Mouse (Mus musculus): Measurements from ENCODE around the gene Uck2. TPM values are rescaled to one million over a fixed set of nuclear protein-coding genes. Genes with fewer than 3 reads are reported as not detected.

Gene Uck2
- polyA plus RNA-seq, 1 experiment from 2014 or later, result 138 TPM

DNA sequence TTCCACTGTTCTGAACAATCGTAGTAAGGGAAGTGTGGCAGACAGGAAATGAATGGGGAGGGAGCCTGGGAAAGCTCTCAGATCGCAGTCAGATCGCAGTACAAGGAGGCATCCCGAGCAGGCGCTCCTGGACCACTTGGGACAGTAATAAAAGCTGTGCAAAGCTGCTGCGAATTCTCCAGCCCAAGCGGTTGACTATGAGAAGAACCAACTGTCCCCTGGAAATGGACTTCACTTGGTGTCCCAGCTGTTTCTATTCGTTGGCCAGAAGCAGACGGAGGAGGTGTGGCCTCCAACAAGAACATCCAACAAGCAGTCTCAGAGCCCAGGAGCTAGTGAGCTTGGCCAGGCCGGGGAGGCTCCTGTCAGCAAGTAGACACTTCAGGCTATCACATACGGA lies 7.3 kb upstream of the Uck2 start:
- 23% methylated on average over 11 of the region's 11 CpGs for WGBS
- H3K4me1 ChIP-seq, result peaks cover 30% of the 10 kb centered on the region
- H3K9me3 ChIP-seq (replicated peaks), result no peaks in the 10 kb centered on the region
- DNase-seq (ENCODE audit: low spot score), result no peak
- peak overlapping the region; percentile 42; the same call in 1 of the 2 replicates for H3K27ac ChIP-seq
- H3K4me3 ChIP-seq, result peak overlapping the region; percentile 27; the same call in 1 of the 2 replicates
- no peaks in the 10 kb centered on the region for H3K36me3 ChIP-seq
- H3K27me3 ChIP-seq (ENCODE audit: low read depth, poor library complexity, severe bottlenecking), result peaks cover 22% of the 10 kb centered on the region

DNA sequence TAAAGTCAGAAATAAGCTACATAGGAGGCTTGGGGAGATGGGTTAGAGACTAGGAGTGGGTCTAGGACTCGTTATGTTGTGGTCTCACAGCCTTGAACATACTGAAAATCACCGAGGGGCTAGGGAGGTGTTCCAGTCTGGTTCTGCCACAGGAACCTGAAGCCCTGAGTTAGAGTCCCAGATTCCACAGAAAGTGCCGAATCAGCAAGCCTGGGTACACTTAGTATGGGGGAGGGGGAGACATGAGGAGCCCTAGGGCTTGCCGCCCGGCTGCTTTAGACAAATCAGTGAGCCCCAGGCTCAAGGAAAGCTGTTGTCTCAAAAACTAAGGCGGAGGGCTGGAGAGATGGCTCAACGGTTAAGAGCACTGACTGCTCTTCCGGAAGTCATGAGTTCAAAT lies 6.5 kb upstream of the Uck2 start:
- WGBS, result 78% methylated on average over 8 of the region's 8 CpGs
- no peaks in the 10 kb centered on the region for H3K9me3 ChIP-seq (replicated peaks)

DNA sequence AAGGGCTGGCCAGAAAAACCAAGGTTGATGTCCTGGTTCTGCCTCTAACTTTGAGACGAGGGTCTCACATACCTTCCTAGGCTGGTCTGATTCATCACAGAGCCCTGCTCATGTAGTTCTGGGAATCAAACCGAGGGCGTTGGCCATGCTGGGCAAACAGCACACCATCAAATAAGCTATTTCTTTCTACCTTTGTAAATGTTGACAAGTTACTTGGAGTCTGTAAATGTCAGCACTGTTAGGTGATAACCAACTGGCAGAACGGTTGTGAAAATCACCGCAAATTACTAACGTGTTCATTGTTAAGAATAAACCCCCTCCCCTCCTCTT lies 5.1 kb upstream of the Uck2 start:
- H3K27ac ChIP-seq, result no peak overlapping the region
- H3K4me3 ChIP-seq, result peak overlapping the region; percentile 19
- 35% methylated on average over 6 of the region's 6 CpGs for WGBS
- H3K4me1 ChIP-seq, result peaks cover 26% of the 10 kb centered on the region
- H3K9me3 ChIP-seq (replicated peaks), result no peaks in the 10 kb centered on the region
- DNase-seq (ENCODE audit: low spot score), result no peak
- H3K27me3 ChIP-seq (ENCODE audit: low read depth, poor library complexity, severe bottlenecking), result peaks cover 28% of the 10 kb centered on the region
- H3K36me3 ChIP-seq, result no peaks in the 10 kb centered on the region

More for the DNA sequence above, 6.5 kb upstream of the Uck2 start:
- Histone ChIP-seq H3K4me3 (no peak overlapping the region), H3K4me1 (peaks cover 29% of the 10 kb centered on the region), H3K27me3 (ENCODE audit: low read depth, poor library complexity, severe bottlenecking) (peaks cover 28% of the 10 kb centered on the region), H3K27ac (no peak overlapping the region), H3K36me3 (no peaks in the 10 kb centered on the region)
- DNase-seq (ENCODE audit: low spot score), result no peak

GRCm38 (mm10) chr1:167289567-167290262 lies 4.6 kb upstream of the Uck2 start:
- WGBS, result 8% methylated on average over 11 of the region's 11 CpGs
- Histone ChIP-seq H3K9me3 (replicated peaks) (no peaks in the 10 kb centered on the region), H3K4me1 (peaks cover 29% of the 10 kb centered on the region), H3K27me3 (ENCODE audit: low read depth, poor library complexity, severe bottlenecking) (peaks cover 28% of the 10 kb centered on the region), H3K36me3 (no peaks in the 10 kb centered on the region), H3K27ac (no peak overlapping the region), H3K4me3 (peak overlapping the region; percentile 19)
- DNase-seq (ENCODE audit: low spot score), result no peak

GRCm38 (mm10) chr1:167288665-167289538 lies 3.8 kb upstream of the Uck2 start:
- Histone ChIP-seq H3K36me3 (no peaks in the 10 kb centered on the region), H3K27me3 (ENCODE audit: low read depth, poor library complexity, severe bottlenecking) (peaks cover 28% of the 10 kb centered on the region), H3K9me3 (replicated peaks) (no peaks in the 10 kb centered on the region), H3K4me3 (no peak overlapping the region), H3K4me1 (peaks cover 29% of the 10 kb centered on the region), H3K27ac (no peak overlapping the region)
- DNase-seq (ENCODE audit: low spot score), result no peak
- 50% methylated on average over 11 of the region's 11 CpGs for WGBS

GRCm38 (mm10) chr1:167287156-167287555 lies 2.0 kb upstream of the Uck2 start:
- Histone ChIP-seq H3K27ac (no peak overlapping the region), H3K4me1 (peaks cover 35% of the 10 kb centered on the region), H3K27me3 (ENCODE audit: low read depth, poor library complexity, severe bottlenecking) (peaks cover 28% of the 10 kb centered on the region), H3K4me3 (no peak overlapping the region), H3K9me3 (replicated peaks) (no peaks in the 10 kb centered on the region), H3K36me3 (peaks cover 1% of the 10 kb centered on the region; the same call in 1 of the 2 replicates)
- DNase-seq (ENCODE audit: low spot score), result no peak
- WGBS, result 93% methylated on average over 5 of the region's 5 CpGs

DNA sequence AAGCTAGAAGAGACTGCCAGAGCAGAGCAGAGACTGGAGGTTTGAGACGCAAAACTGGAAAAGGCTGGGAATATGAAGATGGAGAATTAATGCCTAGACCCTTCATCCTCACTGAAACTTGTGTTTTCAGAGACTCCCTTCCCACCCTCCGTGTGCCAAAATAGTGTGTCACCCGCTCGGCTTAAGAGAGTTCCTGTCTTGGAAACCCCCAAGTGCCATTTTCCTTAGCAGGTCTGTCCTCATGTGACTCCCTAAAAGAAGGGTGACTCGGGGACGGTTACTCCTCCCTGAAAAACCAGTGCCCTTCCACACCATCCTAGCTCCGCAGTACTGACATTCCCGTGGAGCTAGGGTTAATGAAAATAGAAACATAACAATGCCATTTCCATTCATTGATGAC lies 236 bp upstream of the Uck2 start:
- Histone ChIP-seq H3K27me3 (ENCODE audit: low read depth, poor library complexity, severe bottlenecking) (peaks cover 27% of the 10 kb centered on the region), H3K4me3 (peak overlapping the region; percentile 98), H3K36me3 (peaks cover 12% of the 10 kb centered on the region), H3K9me3 (replicated peaks) (no peaks in the 10 kb centered on the region), H3K27ac (peak overlapping the region; percentile 99), H3K4me1 (peaks cover 38% of the 10 kb centered on the region)
- WGBS, result 2% methylated on average over 8 of the region's 8 CpGs
- no peak for DNase-seq (ENCODE audit: low spot score)

- peaks cover 37% of the 10 kb centered on the region for H3K4me1 ChIP-seq
Observed at GRCm38 (mm10) chr1:167284837-167285319, 242 bp downstream of the Uck2 start.

GRCm38 (mm10) chr1:167284258-167284836 lies 773 bp downstream of the Uck2 start:
- H3K4me1 ChIP-seq, result peaks cover 32% of the 10 kb centered on the region
- H3K27me3 ChIP-seq (ENCODE audit: low read depth, poor library complexity, severe bottlenecking), result peaks cover 17% of the 10 kb centered on the region
- peak; percentile 89 for DNase-seq (ENCODE audit: low spot score)
- H3K9me3 ChIP-seq (replicated peaks), result no peaks in the 10 kb centered on the region
- H3K36me3 ChIP-seq, result peaks cover 20% of the 10 kb centered on the region
- H3K4me3 ChIP-seq, result peak overlapping the region; percentile 98
- H3K27ac ChIP-seq, result peak overlapping the region; percentile 99
- under 1% methylated on average over 73 of the region's 73 CpGs for WGBS

More at GRCm38 (mm10) chr1:167284837-167285319, 242 bp downstream of the Uck2 start:
- peaks cover 22% of the 10 kb centered on the region for H3K27me3 ChIP-seq (ENCODE audit: low read depth, poor library complexity, severe bottlenecking)
- under 1% methylated on average over 50 of the region's 51 CpGs for WGBS
- peak overlapping the region; percentile 98 for H3K4me3 ChIP-seq
- no peaks in the 10 kb centered on the region for H3K9me3 ChIP-seq (replicated peaks)
- peaks cover 17% of the 10 kb centered on the region for H3K36me3 ChIP-seq
- peak; percentile 97 for DNase-seq (ENCODE audit: low spot score)
- H3K27ac ChIP-seq, result peak overlapping the region; percentile 99

DNA sequence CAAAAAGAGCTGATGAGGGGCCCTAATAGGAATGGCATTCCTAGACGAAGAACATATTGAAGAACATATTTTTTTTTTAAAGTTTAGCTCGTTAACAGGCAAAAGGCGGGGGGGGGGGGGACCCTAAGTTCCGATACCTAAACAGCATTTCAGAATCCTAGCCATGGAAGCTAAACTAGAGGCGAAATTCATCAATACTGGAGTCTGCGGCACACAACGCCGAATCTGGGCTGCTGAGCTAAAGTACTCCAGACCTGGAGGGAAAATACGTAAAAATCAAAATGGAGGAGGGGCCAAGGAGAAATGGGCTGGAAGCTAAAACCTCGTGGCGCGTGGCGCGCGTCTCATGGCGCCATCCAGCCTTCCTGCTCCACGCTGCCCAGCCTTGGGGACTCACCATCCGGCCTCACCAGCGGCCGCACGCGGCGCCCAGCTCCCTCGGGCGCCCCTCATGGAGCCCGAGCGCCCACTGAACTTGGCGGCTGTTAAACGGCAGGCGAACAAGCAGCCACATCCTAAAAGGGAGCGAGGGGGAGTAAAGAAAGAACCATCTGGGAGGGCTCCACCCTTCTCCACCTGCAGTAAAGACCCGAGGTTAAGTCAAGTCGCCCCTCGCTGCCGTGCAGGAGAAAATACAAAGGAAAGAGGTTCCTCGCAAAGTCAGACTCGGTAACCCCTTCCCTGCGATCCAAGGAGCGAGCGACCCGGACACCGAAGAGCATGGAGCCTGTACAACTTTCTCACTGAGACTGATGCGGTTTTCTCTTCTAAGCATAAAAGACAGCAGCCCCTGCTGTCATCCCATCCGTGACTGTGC lies 1.5 kb downstream of the Uck2 start:
- H3K27ac ChIP-seq, result peak overlapping the region; percentile 99
- H3K4me3 ChIP-seq, result peak overlapping the region; percentile 98
- WGBS, result under 1% methylated on average over 44 of the region's 44 CpGs
- peaks cover 35% of the 10 kb centered on the region for H3K4me1 ChIP-seq
- peaks cover 27% of the 10 kb centered on the region for H3K36me3 ChIP-seq
- peaks cover 10% of the 10 kb centered on the region for H3K27me3 ChIP-seq (ENCODE audit: low read depth, poor library complexity, severe bottlenecking)
- DNase-seq (ENCODE audit: low spot score), result peak; percentile 80
- no peaks in the 10 kb centered on the region for H3K9me3 ChIP-seq (replicated peaks)

DNA sequence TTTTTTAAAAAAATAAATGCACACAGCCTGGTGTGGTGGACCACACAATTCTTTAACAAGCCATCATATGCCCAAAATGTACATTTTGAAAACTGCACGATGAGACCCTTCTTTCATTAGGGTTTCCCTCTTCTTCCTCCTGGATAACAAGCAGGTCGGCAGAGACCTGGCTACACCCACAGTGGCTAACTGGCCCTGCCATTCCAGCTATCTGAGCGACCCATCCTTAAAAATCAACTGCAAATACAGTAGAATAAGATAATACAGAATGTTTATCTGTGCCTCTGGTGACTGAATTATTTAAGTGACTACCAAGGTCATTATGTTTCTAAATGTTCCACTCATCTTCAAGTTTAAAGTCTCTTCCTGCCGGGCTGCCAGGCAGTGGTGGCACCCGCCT lies 2.4 kb downstream of the Uck2 start:
- 57% methylated on average over 5 of the region's 5 CpGs for WGBS
- Histone ChIP-seq H3K9me3 (replicated peaks) (no peaks in the 10 kb centered on the region), H3K4me3 (peak overlapping the region; percentile 98), H3K36me3 (peaks cover 30% of the 10 kb centered on the region), H3K4me1 (peaks cover 36% of the 10 kb centered on the region), H3K27ac (peak overlapping the region; percentile 99; the same call in 1 of the 2 replicates), H3K27me3 (ENCODE audit: low read depth, poor library complexity, severe bottlenecking) (peaks cover 6% of the 10 kb centered on the region; the same call in 1 of the 2 replicates)
- DNase-seq (ENCODE audit: low spot score), result no peak

DNA sequence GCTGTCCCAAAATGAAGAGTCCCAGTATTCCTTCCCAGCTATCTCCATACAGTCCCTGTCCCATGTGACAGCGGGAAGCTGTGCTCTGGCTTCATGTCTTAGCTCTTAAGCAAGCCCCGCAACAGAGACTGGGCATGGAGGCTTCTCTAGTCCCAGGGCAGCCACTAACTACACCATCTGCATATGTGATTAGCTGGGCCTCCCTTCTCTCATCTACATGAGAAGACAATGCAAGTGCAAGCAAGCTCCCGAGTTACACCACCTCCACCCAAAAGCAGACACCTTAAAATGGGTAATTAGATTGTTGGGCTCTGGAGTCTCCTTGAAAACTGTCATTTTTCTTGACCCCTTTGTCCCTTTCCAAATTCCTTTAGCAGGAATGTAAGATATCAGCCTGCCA lies 3.0 kb downstream of the Uck2 start:
- Histone ChIP-seq H3K4me3 (no peak overlapping the region), H3K27me3 (ENCODE audit: low read depth, poor library complexity, severe bottlenecking) (peaks cover 4% of the 10 kb centered on the region; the same call in 1 of the 2 replicates), H3K4me1 (peaks cover 36% of the 10 kb centered on the region), H3K27ac (no peak overlapping the region), H3K9me3 (replicated peaks) (no peaks in the 10 kb centered on the region), H3K36me3 (peaks cover 32% of the 10 kb centered on the region)
- DNase-seq (ENCODE audit: low spot score), result no peak
- 77% methylated on average over 3 of the region's 3 CpGs for WGBS
